Mouse (Mus musculus): ENCODE results near the gene Csrp2. TPM values are rescaled to one million over a fixed set of nuclear protein-coding genes. Genes with fewer than 3 reads are reported as not detected.

Csrp2 gene
- polyA plus RNA-seq, 1 experiment, result 221 TPM

DNA sequence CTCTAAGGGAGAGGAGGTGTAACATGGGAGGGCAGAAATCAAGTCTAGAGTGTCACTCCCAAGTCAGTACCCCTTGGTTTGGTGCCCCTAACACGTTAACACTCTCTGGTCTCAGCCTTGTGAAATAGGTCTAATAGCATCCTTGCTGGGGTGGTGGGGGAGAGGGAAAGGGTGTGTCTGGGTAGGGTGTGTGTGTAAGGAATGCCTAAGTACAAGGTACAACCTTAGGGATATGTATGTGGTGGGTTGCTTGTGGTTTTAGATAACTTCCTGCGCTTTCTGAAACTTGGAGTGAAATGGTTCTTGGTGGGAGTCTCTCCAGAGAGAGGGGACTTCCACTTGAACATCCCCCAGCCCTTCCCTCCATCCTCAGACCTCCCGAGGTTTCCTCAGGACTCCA, 2.3 kb downstream of the Csrp2 start:
- peaks cover 6% of the 10 kb centered on the region for H3K4me1 ChIP-seq (ENCODE audit: control insufficient read depth, insufficient read depth, low read length)
- H3K9me3 ChIP-seq (replicated peaks; ENCODE audit: control insufficient read depth, insufficient read depth, low read length, poor library complexity, severe bottlenecking), result 0 out of 2 replicates have a peak, but pooled peaks cover 2% of the 10 kb centered on the region
- 0 out of 2 replicates have a peak overlapping the region, but pooled peaks have one; percentile 33 for H3K9ac ChIP-seq (ENCODE audit: low read depth, poor library complexity, severe bottlenecking)
- H3K27ac ChIP-seq (ENCODE audit: insufficient read depth, low read length), result no peak overlapping the region
- peaks cover 6% of the 10 kb centered on the region; the same call in 1 of the 2 replicates for H3K36me3 ChIP-seq (ENCODE audit: control insufficient read depth, insufficient read depth, low read length, poor library complexity, severe bottlenecking)
- H3K4me3 ChIP-seq (ENCODE audit: low read depth, low read length), result peak overlapping the region; percentile 16; the same call in 1 of the 2 replicates
- TF ChIP-seq EP300 (IDR thresholded peaks at IDR 0.05; ENCODE audit: insufficient read depth, low read depth, low read length) (no peak), POLR2A (IDR thresholded peaks at IDR 0.05; ENCODE audit: insufficient read depth, low read length) (no peak), CTCF (IDR thresholded peaks at IDR 0.05; ENCODE audit: low read depth, low read length) (no peak)
- H3K27me3 ChIP-seq (ENCODE audit: control insufficient read depth, insufficient read depth, low read length, poor library complexity, severe bottlenecking), result no peaks in the 10 kb centered on the region

DNA sequence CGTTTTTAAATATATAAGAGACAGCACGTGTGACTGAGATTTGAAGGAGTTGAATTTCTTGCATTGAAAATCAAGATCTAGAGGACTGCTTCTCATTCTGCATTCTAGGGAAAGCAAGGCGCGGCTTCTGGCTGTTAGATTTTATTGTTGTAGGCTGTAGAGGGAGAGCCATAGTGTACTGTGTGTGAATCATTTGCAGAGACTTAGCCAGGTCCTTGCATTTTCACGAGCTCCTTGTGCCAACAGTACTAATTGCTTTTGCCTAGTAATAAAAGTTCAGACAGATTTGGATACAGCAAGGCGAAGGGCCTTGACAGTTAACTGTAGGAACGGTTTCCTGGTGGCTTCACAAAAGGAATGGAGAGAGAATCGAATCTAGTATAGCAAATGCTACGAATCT, 3.0 kb downstream of the Csrp2 start:
- no peak overlapping the region for H3K27ac ChIP-seq (ENCODE audit: insufficient read depth, low read length)
- H3K4me1 ChIP-seq (ENCODE audit: control insufficient read depth, insufficient read depth, low read length), result peaks cover 6% of the 10 kb centered on the region
- peaks cover 6% of the 10 kb centered on the region; the same call in 1 of the 2 replicates for H3K36me3 ChIP-seq (ENCODE audit: control insufficient read depth, insufficient read depth, low read length, poor library complexity, severe bottlenecking)
- no peaks in the 10 kb centered on the region for H3K9me3 ChIP-seq (replicated peaks; ENCODE audit: control insufficient read depth, insufficient read depth, low read length, poor library complexity, severe bottlenecking)
- H3K9ac ChIP-seq (ENCODE audit: low read depth, poor library complexity, severe bottlenecking), result 0 out of 2 replicates have a peak overlapping the region, but pooled peaks have one; percentile 33
- H3K27me3 ChIP-seq (ENCODE audit: control insufficient read depth, insufficient read depth, low read length, poor library complexity, severe bottlenecking), result no peaks in the 10 kb centered on the region
- no peak overlapping the region for H3K4me3 ChIP-seq (ENCODE audit: low read depth, low read length)
- TF ChIP-seq POLR2A (IDR thresholded peaks at IDR 0.05; ENCODE audit: insufficient read depth, low read length) (no peak), EP300 (IDR thresholded peaks at IDR 0.05; ENCODE audit: insufficient read depth, low read depth, low read length) (no peak), CTCF (IDR thresholded peaks at IDR 0.05; ENCODE audit: low read depth, low read length) (no peak)

DNA sequence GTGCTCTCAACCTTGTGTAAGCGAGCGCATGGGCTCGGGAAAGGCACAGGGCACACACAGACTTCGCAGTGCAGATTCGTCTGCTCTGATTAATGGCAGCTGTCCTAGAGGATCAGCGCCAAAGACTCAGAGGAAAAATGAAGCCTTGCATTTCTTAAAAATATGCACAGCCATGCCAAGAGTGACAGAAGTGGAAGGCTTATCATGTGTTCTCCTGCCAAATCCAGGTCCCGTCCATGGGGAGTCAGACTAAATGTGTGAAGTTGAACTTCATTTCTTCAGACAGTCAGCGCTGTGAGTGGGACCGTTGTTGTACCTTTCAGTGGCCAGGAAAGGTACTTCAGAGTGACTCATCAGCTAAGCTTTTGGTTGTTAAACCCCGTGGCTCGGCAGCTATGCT, 7.9 kb downstream of the Csrp2 start:
- Histone ChIP-seq H3K27ac (ENCODE audit: insufficient read depth, low read length) (no peak overlapping the region), H3K4me1 (ENCODE audit: control insufficient read depth, insufficient read depth, low read length) (peaks cover 6% of the 10 kb centered on the region), H3K36me3 (ENCODE audit: control insufficient read depth, insufficient read depth, low read length, poor library complexity, severe bottlenecking) (peaks cover 7% of the 10 kb centered on the region; the same call in 1 of the 2 replicates), H3K9ac (ENCODE audit: low read depth, poor library complexity, severe bottlenecking) (no peak overlapping the region), H3K27me3 (ENCODE audit: control insufficient read depth, insufficient read depth, low read length, poor library complexity, severe bottlenecking) (no peaks in the 10 kb centered on the region), H3K9me3 (replicated peaks; ENCODE audit: control insufficient read depth, insufficient read depth, low read length, poor library complexity, severe bottlenecking) (no peaks in the 10 kb centered on the region), H3K4me3 (ENCODE audit: low read depth, low read length) (no peak overlapping the region)
- TF ChIP-seq POLR2A (IDR thresholded peaks at IDR 0.05; ENCODE audit: insufficient read depth, low read length) (no peak), EP300 (IDR thresholded peaks at IDR 0.05; ENCODE audit: insufficient read depth, low read depth, low read length) (no peak), CTCF (IDR thresholded peaks at IDR 0.05; ENCODE audit: low read depth, low read length) (no peak)

DNA sequence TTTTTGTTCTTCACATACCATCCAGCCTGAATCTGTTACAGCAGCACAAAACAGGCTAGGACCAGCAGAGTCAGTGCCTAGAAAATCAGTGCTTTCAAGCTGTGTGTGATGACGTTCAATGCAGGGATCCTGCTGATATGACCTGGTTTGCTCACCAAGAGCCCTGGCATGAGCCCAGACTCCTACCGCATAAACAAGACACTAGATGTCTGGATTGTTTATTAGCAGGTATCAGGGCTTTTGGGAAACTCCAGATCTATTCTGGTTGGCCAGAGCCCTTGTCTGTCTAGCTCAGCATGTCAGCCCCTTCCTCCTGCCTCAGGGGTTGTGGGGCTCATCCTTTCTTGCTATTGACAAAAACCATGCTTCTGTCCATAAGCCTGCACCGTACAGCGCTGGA, 10.2 kb downstream of the Csrp2 start:
- H3K9ac ChIP-seq (ENCODE audit: low read depth, poor library complexity, severe bottlenecking), result no peak overlapping the region
- TF ChIP-seq POLR2A (IDR thresholded peaks at IDR 0.05; ENCODE audit: insufficient read depth, low read length), result no peak
- no peak for TF ChIP-seq EP300 (IDR thresholded peaks at IDR 0.05; ENCODE audit: insufficient read depth, low read depth, low read length)
- TF ChIP-seq CTCF (IDR thresholded peaks at IDR 0.05; ENCODE audit: low read depth, low read length), result no peak
- H3K27me3 ChIP-seq (ENCODE audit: control insufficient read depth, insufficient read depth, low read length, poor library complexity, severe bottlenecking), result no peaks in the 10 kb centered on the region
- H3K36me3 ChIP-seq (ENCODE audit: control insufficient read depth, insufficient read depth, low read length, poor library complexity, severe bottlenecking), result peaks cover 12% of the 10 kb centered on the region
- peak overlapping the region; percentile 5; the same call in 1 of the 2 replicates for H3K27ac ChIP-seq (ENCODE audit: insufficient read depth, low read length)
- no peaks in the 10 kb centered on the region for H3K9me3 ChIP-seq (replicated peaks; ENCODE audit: control insufficient read depth, insufficient read depth, low read length, poor library complexity, severe bottlenecking)
- H3K4me1 ChIP-seq (ENCODE audit: control insufficient read depth, insufficient read depth, low read length), result peaks cover 2% of the 10 kb centered on the region
- no peak overlapping the region for H3K4me3 ChIP-seq (ENCODE audit: low read depth, low read length)

DNA sequence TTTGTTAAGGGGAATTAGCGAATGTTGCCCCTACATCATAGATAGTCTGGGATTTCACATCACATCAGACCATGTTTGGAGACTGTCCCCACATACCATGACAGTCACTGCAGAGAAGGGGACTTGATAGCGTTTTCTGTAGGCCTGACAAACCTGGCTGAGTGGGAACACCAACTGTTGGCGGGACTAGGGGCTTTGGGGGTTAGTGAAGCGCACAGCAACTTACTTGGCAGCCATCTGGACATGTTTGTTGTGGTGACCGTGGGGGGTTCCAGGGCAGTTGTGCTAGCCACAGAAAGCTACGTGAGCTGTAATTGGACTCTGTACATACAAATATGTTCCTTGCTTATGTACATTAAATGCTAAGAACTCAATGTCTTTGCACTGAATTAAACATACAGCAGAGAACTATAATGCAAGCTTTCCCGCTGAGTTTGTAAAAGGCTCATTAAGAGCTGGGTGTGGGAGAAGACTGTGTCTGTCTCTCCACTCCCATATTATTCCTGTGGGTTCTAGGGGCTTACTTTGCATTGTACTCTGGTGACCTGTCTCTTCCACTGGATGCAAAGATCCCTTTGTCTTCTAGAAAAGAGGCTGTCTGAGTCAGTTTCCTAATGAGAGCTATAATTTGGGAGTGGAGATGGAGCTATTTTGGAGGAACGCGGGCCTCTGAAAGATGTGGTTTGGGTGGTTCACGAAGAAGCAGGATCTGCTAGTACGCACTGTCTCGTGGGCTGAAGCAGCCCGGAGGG, 11.7 kb downstream of the Csrp2 start:
- Histone ChIP-seq H3K4me1 (ENCODE audit: control insufficient read depth, insufficient read depth, low read length) (peaks cover 2% of the 10 kb centered on the region), H3K9ac (ENCODE audit: low read depth, poor library complexity, severe bottlenecking) (peak overlapping the region; percentile 32), H3K4me3 (ENCODE audit: low read depth, low read length) (peak overlapping the region; percentile 48), H3K36me3 (ENCODE audit: control insufficient read depth, insufficient read depth, low read length, poor library complexity, severe bottlenecking) (peaks cover 22% of the 10 kb centered on the region), H3K27me3 (ENCODE audit: control insufficient read depth, insufficient read depth, low read length, poor library complexity, severe bottlenecking) (no peaks in the 10 kb centered on the region), H3K9me3 (replicated peaks; ENCODE audit: control insufficient read depth, insufficient read depth, low read length, poor library complexity, severe bottlenecking) (no peaks in the 10 kb centered on the region), H3K27ac (ENCODE audit: insufficient read depth, low read length) (peak overlapping the region; percentile 92)
- TF ChIP-seq CTCF (IDR thresholded peaks at IDR 0.05; ENCODE audit: low read depth, low read length), result no peak
- no peak for TF ChIP-seq EP300 (IDR thresholded peaks at IDR 0.05; ENCODE audit: insufficient read depth, low read depth, low read length)
- TF ChIP-seq POLR2A (IDR thresholded peaks at IDR 0.05; ENCODE audit: insufficient read depth, low read length), result no peak
